Mouse (Mus musculus): ENCODE data around the gene Dbf4. TPM values are rescaled to one million over a fixed set of nuclear protein-coding genes. Genes with fewer than 3 reads are reported as not detected.

Dbf4 gene
- polyA plus RNA-seq (2014; fragmentation: Illumina TruSeq; extraction: RNeasy Lipid Tissue Mini Kit (QIAGEN cat#74804); ENCODE audit: low read depth, low replicate concordance) = 128 TPM

GRCm38 (mm10) chr5:8422157-8422931 is at the start of gene Dbf4, which contains the start of gene Slc25a40:
Gene Dbf4, minus strand, starts transcription at chr5:8422716.
Gene Slc25a40, plus strand, starts transcription at chr5:8422850.

GRCm38 (mm10) chr5:8367614-8368327 is 54.7 kb downstream of the Dbf4 start, which contains the start of gene Adam22:
Gene Adam22, minus strand, starts transcription at chr5:8368160.

Other genes starting within 250 kb of the Dbf4 start
- gene Adam22, start 54.6 kb downstream of the Dbf4 start, polyA plus RNA-seq (2014; fragmentation: Illumina TruSeq; extraction: RNeasy Lipid Tissue Mini Kit (QIAGEN cat#74804); ENCODE audit: low read depth, low replicate concordance) = 12.9 TPM
- gene Slc25a40, start 134 bp upstream of the Dbf4 start, polyA plus RNA-seq (2014; fragmentation: Illumina TruSeq; extraction: RNeasy Lipid Tissue Mini Kit (QIAGEN cat#74804); ENCODE audit: low read depth, low replicate concordance) = 19.8 TPM
- 8.8 TPM for gene Rundc3b, start 200.2 kb upstream of the Dbf4 start, polyA plus RNA-seq (2014; fragmentation: Illumina TruSeq; extraction: RNeasy Lipid Tissue Mini Kit (QIAGEN cat#74804); ENCODE audit: low read depth, low replicate concordance)
- gene Abcb1a, start 237.4 kb upstream of the Dbf4 start, polyA plus RNA-seq (2014; fragmentation: Illumina TruSeq; extraction: RNeasy Lipid Tissue Mini Kit (QIAGEN cat#74804); ENCODE audit: low read depth, low replicate concordance) = 2.7 TPM